ENCODE assay signal across 13 mouse cellular contexts in the genomic region with DNA sequence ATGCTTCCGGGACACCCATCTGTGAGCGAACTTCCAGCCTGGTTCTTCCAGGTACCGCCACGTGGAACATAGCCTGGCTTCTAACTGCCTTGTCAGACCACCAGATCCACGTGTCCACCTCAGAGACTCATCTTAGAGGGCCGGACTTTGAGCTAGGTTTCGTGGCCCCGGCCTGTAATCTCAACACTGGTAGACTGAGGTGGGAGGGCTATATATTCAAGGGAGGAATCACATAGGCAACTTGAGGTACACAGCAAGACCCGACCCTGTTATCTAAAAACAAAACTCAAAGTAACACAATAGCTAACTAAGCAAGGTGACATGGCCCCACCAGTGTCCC.
A peak's percentile ranks its signal among the peaks of the same experiment; 100 is the strongest.
DNase-seq lines count a peak whose midpoint lies in the region; ATAC-seq and TF ChIP-seq lines count a peak whose summit lies in the region.
"Had no signal": no experiment of that assay in that cellular context is flagged by ENCODE, and none has a peak within 500 bp of the region (broad histone marks: within the 10 kb centered on the region; RNA-seq: fewer than 3 reads in every experiment).

No protein-coding gene starts in this region.

- no peaks in the 10 kb centered on the region for H3K9me3 ChIP-seq in forebrain, embryonic 10.5 days
- H3K9me3 ChIP-seq in forebrain, embryonic 16.5 days (ENCODE audit: control insufficient read depth, low read length), result no peaks in the 10 kb centered on the region
- H3K9me3 ChIP-seq in hindbrain, embryonic 15.5 days, result no peaks in the 10 kb centered on the region
- H3K9me3 ChIP-seq in limb, embryonic 15.5 days, result no peaks in the 10 kb centered on the region

- no peak overlapping the region for H3K4me3 ChIP-seq in forebrain, embryonic 10.5 days
- no peak overlapping the region for H3K4me3 ChIP-seq in forebrain, embryonic 16.5 days (replicated peaks; ENCODE audit: low read length)
- H3K4me3 ChIP-seq in liver, adult 2 months (ENCODE audit: insufficient read depth, low read depth, low read length), result no peak overlapping the region
- H3K4me3 ChIP-seq in hindbrain, embryonic 15.5 days, result no peak overlapping the region
- no peak overlapping the region for H3K4me3 ChIP-seq in limb, embryonic 15.5 days
- H3K4me3 ChIP-seq: heart, embryonic 12.5 days had no signal

- WGBS in forebrain, embryonic 10.5 days, result 94% methylated on average over 9 of the region's 9 CpGs
- 95% methylated on average over 9 of the region's 9 CpGs for WGBS in forebrain, embryonic 16.5 days
- 41% methylated on average over 9 of the region's 9 CpGs for WGBS in liver, adult 2 months
- WGBS in hindbrain, embryonic 15.5 days, result 89% methylated on average over 9 of the region's 9 CpGs
- 71% methylated on average over 9 of the region's 9 CpGs for WGBS in limb, embryonic 15.5 days

- TF ChIP-seq CTCF in liver, adult 2 months (IDR thresholded peaks at IDR 0.05; ENCODE audit: low read depth, low read length), result no peak

- no peaks in the 10 kb centered on the region for H3K79me2 ChIP-seq in liver, adult 2 months (ENCODE audit: control insufficient read depth, insufficient read depth, low read length)

- no peak for ATAC-seq in forebrain, embryonic 16.5 days
- no peak for ATAC-seq in hindbrain, embryonic 15.5 days (ENCODE audit: low FRiP score, low read depth)
- ATAC-seq in limb, embryonic 15.5 days (ENCODE audit: insufficient number of reproducible peaks, low FRiP score, low TSS enrichment, low read depth), result no peak
- ATAC-seq: forebrain, embryonic 14.5 days had no signal

- no peaks in the 10 kb centered on the region for H3K27me3 ChIP-seq in forebrain, embryonic 10.5 days (ENCODE audit: poor library complexity, severe bottlenecking)
- no peaks in the 10 kb centered on the region for H3K27me3 ChIP-seq in forebrain, embryonic 16.5 days (replicated peaks; ENCODE audit: control insufficient read depth, insufficient read depth, low read length)
- no peaks in the 10 kb centered on the region for H3K27me3 ChIP-seq in liver, adult 2 months (ENCODE audit: control insufficient read depth, insufficient read depth, low read length)
- H3K27me3 ChIP-seq in hindbrain, embryonic 15.5 days, result no peaks in the 10 kb centered on the region
- H3K27me3 ChIP-seq in limb, embryonic 15.5 days, result no peaks in the 10 kb centered on the region
- H3K27me3 ChIP-seq: heart, embryonic 12.5 days had no signal

- H3K27ac ChIP-seq in forebrain, embryonic 10.5 days, result 0 out of 2 replicates have a peak overlapping the region, but pooled peaks have one; percentile 26
- H3K27ac ChIP-seq in forebrain, embryonic 16.5 days (ENCODE audit: low read length), result no peak overlapping the region
- H3K27ac ChIP-seq in liver, adult 2 months (replicated peaks; ENCODE audit: insufficient read depth, low read depth, low read length), result peak overlapping the region; percentile 67
- 0 out of 2 replicates have a peak overlapping the region, but pooled peaks have one; percentile 10 for H3K27ac ChIP-seq in hindbrain, embryonic 15.5 days (replicated peaks)
- H3K27ac ChIP-seq in limb, embryonic 15.5 days, result peak overlapping the region; percentile 63

- no peak overlapping the region for H3K9ac ChIP-seq in forebrain, embryonic 16.5 days (replicated peaks; ENCODE audit: low read depth, low read length)
- peak overlapping the region; percentile 32; the same call in 1 of the 2 replicates for H3K9ac ChIP-seq in liver, adult 2 months (ENCODE audit: low read depth, low read length)
- H3K9ac ChIP-seq in hindbrain, embryonic 15.5 days, result no peak overlapping the region
- H3K9ac ChIP-seq in limb, embryonic 15.5 days, result no peak overlapping the region
- H3K9ac ChIP-seq: heart, embryonic 12.5 days had no signal

- H3K36me3 ChIP-seq in forebrain, embryonic 10.5 days (replicated peaks), result 0 out of 2 replicates have a peak, but pooled peaks cover 4% of the 10 kb centered on the region
- no peaks in the 10 kb centered on the region for H3K36me3 ChIP-seq in forebrain, embryonic 16.5 days (ENCODE audit: control insufficient read depth, insufficient read depth)
- H3K36me3 ChIP-seq in liver, adult 2 months (ENCODE audit: control insufficient read depth, insufficient read depth, low read length), result no peaks in the 10 kb centered on the region
- no peaks in the 10 kb centered on the region for H3K36me3 ChIP-seq in hindbrain, embryonic 15.5 days
- no peaks in the 10 kb centered on the region for H3K36me3 ChIP-seq in limb, embryonic 15.5 days
- H3K36me3 ChIP-seq: heart, embryonic 12.5 days had no signal

- H3K4me2 ChIP-seq in forebrain, embryonic 16.5 days (ENCODE audit: low read length), result no peak overlapping the region
- no peak overlapping the region for H3K4me2 ChIP-seq in hindbrain, embryonic 15.5 days
- 0 out of 2 replicates have a peak overlapping the region, but pooled peaks have one; percentile 17 for H3K4me2 ChIP-seq in limb, embryonic 15.5 days
- H3K4me2 ChIP-seq: heart, embryonic 12.5 days had no signal

- H3K4me1 ChIP-seq in forebrain, embryonic 10.5 days, result peaks cover 31% of the 10 kb centered on the region
- H3K4me1 ChIP-seq in forebrain, embryonic 16.5 days (replicated peaks; ENCODE audit: control insufficient read depth, insufficient read depth, low read length), result peaks cover 25% of the 10 kb centered on the region
- H3K4me1 ChIP-seq in liver, adult 2 months (ENCODE audit: control insufficient read depth, insufficient read depth, low read length), result peaks cover 24% of the 10 kb centered on the region
- peaks cover 45% of the 10 kb centered on the region for H3K4me1 ChIP-seq in hindbrain, embryonic 15.5 days (replicated peaks)
- peaks cover 39% of the 10 kb centered on the region for H3K4me1 ChIP-seq in limb, embryonic 15.5 days

- DNase-seq in forebrain, embryonic 10.5 days (ENCODE audit: extremely low spot score, low spot score), result no peak
- DNase-seq in liver, adult 2 months (ENCODE audit: extremely low read depth, low read depth, low spot score), result no peak
- no peak for DNase-seq in liver
- DNase-seq in spleen, adult 18-20 months, result no peak
- no peak for DNase-seq in ovary, postnatal 36 days (ENCODE audit: low spot score)
- DNase-seq: gastrocnemius, postnatal 25 days; lung, postnatal 36 days; thymus, adult 18-20 months had no signal

- TF ChIP-seq POLR2A in liver, adult 2 months (IDR thresholded peaks at IDR 0.05; ENCODE audit: extremely low read depth, insufficient read depth, low read length), result no peak
